Mouse (Mus musculus) liver, embryonic 16.5 days (tissue): Measurements from ENCODE around the gene Il25. TPM values are rescaled to one million over a fixed set of nuclear protein-coding genes. Genes with fewer than 3 reads are reported as not detected.
"Not testable (repeated sequence)": the region's sequence is repeated elsewhere in the genome, so short reads cannot be mapped to it uniquely, and the experiment has no call there.

Source experiments
- ATAC-seq: fragments of 200-750 bp; cut with Nextera tagmentation; 2 replicates; pipeline ENCODE4 v1.8.0; 2017; ENCODE audit warnings: low read depth, mild to moderate bottlenecking, moderate number of reproducible peaks, moderate library complexity
- H3K27ac ChIP-seq: fragments of 300-500 bp; sonication (generic); 2 replicates; pipeline ENCODE4 v1.5.1; 2014; ENCODE audit warnings: mild to moderate bottlenecking, low read length
- H3K27me3 ChIP-seq: fragments of 300-500 bp; sonication (generic); 2 replicates; pipeline ENCODE4 v1.6.1; 2014; ENCODE audit warnings: low read depth, low read length, mixed read lengths; ENCODE audit not compliant: control insufficient read depth, insufficient read depth
- H3K36me3 ChIP-seq: fragments of 300-500 bp; sonication (generic); 2 replicates; pipeline ENCODE4 v1.6.1; 2014; ENCODE audit warnings: mild to moderate bottlenecking; ENCODE audit not compliant: control insufficient read depth, insufficient read depth
- H3K4me1 ChIP-seq: fragments of 300-500 bp; sonication (generic); 2 replicates; pipeline ENCODE4 v1.6.1; 2014; ENCODE audit warnings: low read depth, low read length, mixed read lengths; ENCODE audit not compliant: control insufficient read depth
- H3K4me2 ChIP-seq: fragments of 300-500 bp; sonication (generic); 2 replicates; pipeline ENCODE4 v1.6.1; 2014; ENCODE audit warnings: low read depth, low read length, mixed read lengths
- H3K4me3 ChIP-seq: fragments of 300-500 bp; sonication (generic); 2 replicates; pipeline ENCODE4 v1.5.1; 2014; ENCODE audit warnings: low read depth, mild to moderate bottlenecking, low read length
- H3K9ac ChIP-seq: fragments of 300-500 bp; sonication (generic); 2 replicates; pipeline ENCODE4 v1.6.1; 2014; ENCODE audit warnings: low read depth, low read length
- H3K9me3 ChIP-seq: fragments of 300-500 bp; sonication (generic); replicated peaks from 2 replicates; pipeline ENCODE4 v1.6.1; 2016; ENCODE audit warnings: low read length; ENCODE audit not compliant: control insufficient read depth
- WGBS: fragments of 180-500 bp; shearing (Covaris S2); extraction: QIAGEN DNeasy Blood & Tissue Kit; methylation state at CpG from one replicate; pipeline ENCODE4 v1.1.7; 2014; ENCODE audit not compliant: insufficient replicate concordance; 5-methylcytosine and 5-hydroxymethylcytosine counted together
- polyA plus RNA-seq: library from polyadenylated mRNA; unstranded; fragments of >200 nt; fragmentation: Nextera tagmentation; extraction: Ambion mirVana; gene quantifications from 2 replicates; pipeline ENCODE4 v1.2.1, GENCODE M21; 2015

Il25 gene
- polyA plus RNA-seq, 1 experiment from 2014 or later, result not detected

GRCm38 (mm10) chr14:54945975-54946704 lies 13.6 kb downstream of the Il25 start:
- no peaks in the 10 kb centered on the region for H3K36me3 ChIP-seq
- no peaks in the 10 kb centered on the region for H3K9me3 ChIP-seq
- H3K4me3 ChIP-seq, result no peak overlapping the region
- 69% methylated on average over 19 of the region's 19 CpGs for WGBS
- no peak overlapping the region for H3K9ac ChIP-seq
- H3K27ac ChIP-seq, result no peak overlapping the region
- no peak for ATAC-seq
- H3K4me1 ChIP-seq, result no peaks in the 10 kb centered on the region
- no peaks in the 10 kb centered on the region for H3K27me3 ChIP-seq
- H3K4me2 ChIP-seq, result no peak overlapping the region

- not testable (repeated sequence) for H3K36me3 ChIP-seq, H3K27me3 ChIP-seq, ATAC-seq, H3K9me3 ChIP-seq, H3K9ac ChIP-seq, H3K4me1 ChIP-seq, H3K4me3 ChIP-seq, H3K4me2 ChIP-seq, H3K27ac ChIP-seq
- WGBS, result 72% methylated on average over 9 of the region's 11 CpGs
Observed at GRCm38 (mm10) chr14:54947008-54947407, 14.5 kb downstream of the Il25 start.

GRCm38 (mm10) chr14:54948781-54949180 lies 16.3 kb downstream of the Il25 start:
- WGBS, result 61% methylated on average over 9 of the region's 9 CpGs

GRCm38 (mm10) chr14:54950493-54950892 lies 18.0 kb downstream of the Il25 start:
- Histone ChIP-seq H3K9ac (no peak overlapping the region), H3K27ac (no peak overlapping the region), H3K36me3 (no peaks in the 10 kb centered on the region), H3K27me3 (no peaks in the 10 kb centered on the region), H3K4me2 (no peak overlapping the region), H3K4me1 (no peaks in the 10 kb centered on the region), H3K9me3 (no peaks in the 10 kb centered on the region), H3K4me3 (no peak overlapping the region)
- whole genome bisulfite sequencing, result 51% methylated on average over 12 of the region's 12 CpGs
- no peak for ATAC-seq

More at GRCm38 (mm10) chr14:54948781-54949180, 16.3 kb downstream of the Il25 start:
- Histone ChIP-seq H3K4me3 (no peak overlapping the region), H3K9me3 (no peaks in the 10 kb centered on the region), H3K27ac (no peak overlapping the region), H3K27me3 (no peaks in the 10 kb centered on the region), H3K4me2 (no peak overlapping the region), H3K9ac (no peak overlapping the region), H3K4me1 (no peaks in the 10 kb centered on the region), H3K36me3 (no peaks in the 10 kb centered on the region)
- no peak for ATAC-seq

DNA sequence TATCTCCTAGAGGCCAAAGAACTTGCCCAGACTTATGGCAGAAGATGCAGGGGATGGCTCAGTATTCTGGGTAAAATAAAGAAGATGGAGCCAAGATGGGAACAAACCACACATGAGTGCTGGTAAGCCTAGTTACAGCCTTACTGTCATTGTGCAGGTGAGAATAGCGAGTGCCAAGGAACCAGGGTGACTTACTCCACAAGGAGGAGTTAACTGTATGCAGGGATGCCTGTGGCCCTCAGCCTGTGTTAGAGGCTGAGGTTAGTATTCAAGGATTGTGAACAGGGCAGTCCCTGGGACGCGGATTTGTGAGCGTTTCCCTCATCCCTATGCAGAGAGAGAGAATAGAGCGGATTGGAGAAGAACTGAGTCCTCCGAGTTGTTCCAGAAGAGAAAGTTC lies 19.1 kb downstream of the Il25 start:
- WGBS, result 70% methylated on average over 6 of the region's 6 CpGs
- H3K27ac ChIP-seq, result no peak overlapping the region
- H3K4me3 ChIP-seq, result no peak overlapping the region
- no peaks in the 10 kb centered on the region for H3K27me3 ChIP-seq
- H3K9me3 ChIP-seq, result no peaks in the 10 kb centered on the region
- H3K4me2 ChIP-seq, result no peak overlapping the region
- no peak for ATAC-seq
- H3K9ac ChIP-seq, result no peak overlapping the region
- no peaks in the 10 kb centered on the region for H3K36me3 ChIP-seq
- no peaks in the 10 kb centered on the region for H3K4me1 ChIP-seq

DNA sequence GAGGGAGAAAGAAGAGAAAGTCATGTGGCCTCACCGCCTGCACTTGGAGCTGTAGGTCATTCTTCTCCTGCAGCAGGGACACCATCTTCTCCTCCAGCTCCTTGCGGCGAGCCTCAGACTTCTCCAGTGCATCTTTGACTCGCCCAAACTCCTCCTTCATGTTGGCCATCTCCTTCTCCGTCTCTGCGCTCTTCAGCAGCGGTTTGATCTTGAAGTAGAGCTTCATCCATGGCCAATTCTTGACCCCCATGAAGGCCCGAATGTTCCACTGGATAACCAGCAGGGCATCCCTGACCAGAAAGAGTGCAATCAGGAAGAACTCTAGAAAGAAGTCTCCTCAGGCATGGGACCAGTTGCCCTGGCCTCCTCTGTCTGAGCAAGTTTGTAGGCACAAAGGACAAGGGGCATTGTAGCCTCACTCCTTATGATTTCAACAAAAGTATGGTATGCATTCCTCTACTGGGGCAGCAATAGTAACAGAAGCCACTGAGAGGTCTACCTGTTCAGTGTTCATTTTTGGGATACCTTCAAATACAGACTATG lies 21.2 kb downstream of the Il25 start:
- WGBS, result 70% methylated on average over 8 of the region's 8 CpGs
- H3K27me3 ChIP-seq, result no peaks in the 10 kb centered on the region
- no peak overlapping the region for H3K4me2 ChIP-seq
- no peaks in the 10 kb centered on the region for H3K36me3 ChIP-seq
- H3K4me1 ChIP-seq, result no peaks in the 10 kb centered on the region
- H3K4me3 ChIP-seq, result no peak overlapping the region
- ATAC-seq, result no peak
- no peak overlapping the region for H3K9ac ChIP-seq
- H3K27ac ChIP-seq, result no peak overlapping the region
- H3K9me3 ChIP-seq, result no peaks in the 10 kb centered on the region

- H3K27ac ChIP-seq, result no peak overlapping the region
- H3K4me2 ChIP-seq, result no peak overlapping the region
- no peak for ATAC-seq
- no peak overlapping the region for H3K4me3 ChIP-seq
- H3K9me3 ChIP-seq, result no peaks in the 10 kb centered on the region
- H3K4me1 ChIP-seq, result no peaks in the 10 kb centered on the region
- H3K9ac ChIP-seq, result no peak overlapping the region
- 57% methylated on average over 3 of the region's 3 CpGs for WGBS
- no peaks in the 10 kb centered on the region for H3K36me3 ChIP-seq
- no peaks in the 10 kb centered on the region for H3K27me3 ChIP-seq
Observed at GRCm38 (mm10) chr14:54954474-54954873, 22.0 kb downstream of the Il25 start.

GRCm38 (mm10) chr14:54955481-54955880 lies 23.0 kb downstream of the Il25 start:
- Histone ChIP-seq H3K27me3 (no peaks in the 10 kb centered on the region), H3K4me3 (no peak overlapping the region), H3K4me1 (no peaks in the 10 kb centered on the region), H3K9me3 (no peaks in the 10 kb centered on the region), H3K36me3 (no peaks in the 10 kb centered on the region), H3K27ac (no peak overlapping the region), H3K9ac (no peak overlapping the region), H3K4me2 (no peak overlapping the region)
- ATAC-seq, result no peak
- 51% methylated on average over 3 of the region's 3 CpGs for WGBS

DNA sequence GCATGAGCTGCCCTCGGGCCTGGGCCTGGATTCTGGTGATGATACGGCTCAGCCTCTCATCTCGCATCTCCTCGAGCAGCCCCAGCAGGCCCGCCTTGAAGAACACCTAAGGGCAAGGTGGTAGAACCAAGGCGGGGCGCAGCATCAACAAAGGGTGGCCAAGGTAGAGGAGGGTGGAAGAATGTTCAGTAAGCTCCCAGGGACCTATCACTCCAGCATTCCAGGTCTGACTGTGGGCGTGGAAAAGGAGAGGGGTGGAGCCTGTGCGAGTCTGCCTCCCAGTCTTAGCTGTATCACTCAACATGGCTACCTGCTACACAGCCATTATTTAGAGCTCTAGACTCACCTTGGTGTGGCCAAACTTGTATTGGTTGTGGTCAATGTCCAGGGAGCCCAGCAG lies 24.0 kb downstream of the Il25 start:
- Histone ChIP-seq H3K27ac (no peak overlapping the region), H3K36me3 (no peaks in the 10 kb centered on the region), H3K4me2 (no peak overlapping the region), H3K4me1 (no peaks in the 10 kb centered on the region), H3K9me3 (no peaks in the 10 kb centered on the region), H3K9ac (no peak overlapping the region), H3K27me3 (no peaks in the 10 kb centered on the region), H3K4me3 (no peak overlapping the region)
- WGBS, result 74% methylated on average over 9 of the region's 9 CpGs
- ATAC-seq, result no peak
